Mouse (Mus musculus) heart, postnatal 0 days (tissue): ENCODE measurements around the gene Foxa1. TPM values are rescaled to one million over a fixed set of nuclear protein-coding genes. Genes with fewer than 3 reads are reported as not detected.

ENCODE experiments used
- ATAC-seq: fragments of 200-750 bp; cut with Nextera tagmentation; 2 replicates; pipeline ENCODE4 v1.8.0; 2017; ENCODE audit warnings: low read depth, moderate number of reproducible peaks, moderate library complexity; ENCODE audit not compliant: insufficient read depth
- DNase-seq: peaks from one replicate; pipeline ENCODE4 v3.0.0-alpha.2; 2016; ENCODE audit warnings: low spot score
- H3K27ac ChIP-seq: fragments of 300-500 bp; sonication (generic); 2 replicates; pipeline ENCODE4 v1.5.1; 2014; ENCODE audit warnings: low read depth, mild to moderate bottlenecking
- H3K27me3 ChIP-seq: fragments of 300-500 bp; sonication (generic); 2 replicates; pipeline ENCODE4 v1.6.1; 2014; ENCODE audit warnings: low read length, mixed read lengths; ENCODE audit not compliant: control insufficient read depth, insufficient read depth
- H3K36me3 ChIP-seq: fragments of 300-500 bp; sonication (generic); replicated peaks from 2 replicates; pipeline ENCODE4 v1.6.1; 2014; ENCODE audit warnings: low read length, mixed read lengths; ENCODE audit not compliant: control insufficient read depth, insufficient read depth
- H3K4me1 ChIP-seq: fragments of 300-500 bp; sonication (generic); 2 replicates; pipeline ENCODE4 v1.6.1; 2014; ENCODE audit warnings: antibody characterized with exemption; ENCODE audit not compliant: control insufficient read depth, insufficient read depth
- H3K4me2 ChIP-seq: fragments of 300-500 bp; sonication (generic); 2 replicates; pipeline ENCODE4 v1.6.1; 2014; ENCODE audit warnings: low read depth, mild to moderate bottlenecking, low read length, moderate library complexity
- H3K4me3 ChIP-seq: fragments of 300-500 bp; sonication (generic); 2 replicates; pipeline ENCODE4 v1.5.1; 2014; ENCODE audit warnings: low read depth, low read length
- H3K9ac ChIP-seq: fragments of 300-500 bp; sonication (generic); replicated peaks from 2 replicates; pipeline ENCODE4 v1.6.1; 2014; ENCODE audit warnings: low read depth, low read length, mixed read lengths
- H3K9me3 ChIP-seq: fragments of 300-500 bp; sonication (generic); replicated peaks from 2 replicates; pipeline ENCODE4 v1.6.1; 2016; ENCODE audit warnings: low read length; ENCODE audit not compliant: control insufficient read depth
- CTCF ChIP-seq: IDR thresholded peaks from 2 replicates; pipeline ENCODE4 v1.5.1; 2016; ENCODE audit warnings: antibody characterized with exemption, control low read depth, low read depth
- EP300 ChIP-seq: IDR thresholded peaks from 2 replicates; pipeline ENCODE4 v1.6.1; 2016; ENCODE audit warnings: antibody characterized with exemption, low read depth
- WGBS: fragments of 180-500 bp; shearing (Covaris S2); extraction: QIAGEN DNeasy Blood & Tissue Kit; methylation state at CpG from one replicate; pipeline ENCODE4 v1.1.7; 2014; 5-methylcytosine and 5-hydroxymethylcytosine counted together
- polyA plus RNA-seq: library from polyadenylated mRNA; unstranded; fragments of >200 nt; fragmentation: Nextera tagmentation; extraction: Ambion mirVana; gene quantifications from 2 replicates; pipeline ENCODE4 v1.2.1, GENCODE M21; 2015
- total RNA-seq: library from RNA; depleted of rRNA; stranded (reverse); fragments of >200 nt; gene quantifications from 2 replicates; pipeline ENCODE4 v1.2.3, GENCODE M21; 2014; ENCODE audit warnings: low replicate concordance

Gene Foxa1
- total and polyA plus RNA-seq, 2 experiments from 2014 or later: 1.6 TPM; not detected in 1

- WGBS: 1% methylated on average over 20 of the region's 20 CpGs
- no peak for TF ChIP-seq EP300
- TF ChIP-seq CTCF: peak; percentile 20; the same call in 1 of the 2 replicates
- H3K4me2 ChIP-seq: no peak overlapping the region
- ATAC-seq: no peak
- no peak overlapping the region for H3K9ac ChIP-seq
- H3K36me3 ChIP-seq: no peaks in the 10 kb centered on the region
- no peaks in the 10 kb centered on the region for H3K4me1 ChIP-seq
- H3K4me3 ChIP-seq: no peak overlapping the region
- DNase-seq: no peak
- no peaks in the 10 kb centered on the region for H3K9me3 ChIP-seq
- no peak overlapping the region for H3K27ac ChIP-seq
- peaks cover 99% of the 10 kb centered on the region for H3K27me3 ChIP-seq
These were observed 1.8 kb upstream of the Foxa1 start for GRCm38 (mm10) chr12:57548352-57548980.

- no peak for TF ChIP-seq CTCF
- TF ChIP-seq EP300: no peak
- Histone ChIP-seq H3K4me2 (no peak overlapping the region), H3K36me3 (no peaks in the 10 kb centered on the region), H3K4me1 (no peaks in the 10 kb centered on the region), H3K27ac (no peak overlapping the region), H3K27me3 (peaks cover 99% of the 10 kb centered on the region), H3K9me3 (no peaks in the 10 kb centered on the region), H3K4me3 (no peak overlapping the region), H3K9ac (no peak overlapping the region)
- 10% methylated on average over 9 of the region's 9 CpGs for WGBS
- DNase-seq (no peak), ATAC-seq (no peak)
These were observed 1.2 kb upstream of the Foxa1 start for GRCm38 (mm10) chr12:57547890-57548289.

- H3K36me3 ChIP-seq: no peaks in the 10 kb centered on the region
- no peak overlapping the region for H3K9ac ChIP-seq
- no peaks in the 10 kb centered on the region for H3K9me3 ChIP-seq
- H3K4me1 ChIP-seq: no peaks in the 10 kb centered on the region
- TF ChIP-seq CTCF (no peak), EP300 (no peak)
- ATAC-seq (peak; percentile 25; the same call in 1 of the 2 replicates), DNase-seq (no peak)
- under 1% methylated on average over 82 of the region's 106 CpGs for WGBS
- H3K4me2 ChIP-seq: peak overlapping the region; percentile 70
- peak overlapping the region; percentile 48 for H3K4me3 ChIP-seq
- no peak overlapping the region for H3K27ac ChIP-seq
- peaks cover 99% of the 10 kb centered on the region for H3K27me3 ChIP-seq
These were observed 1.1 kb downstream of the Foxa1 start for GRCm38 (mm10) chr12:57545371-57546241.

- H3K27ac ChIP-seq: no peak overlapping the region
- TF ChIP-seq EP300 (no peak), CTCF (peak; percentile 43)
- WGBS: 2% methylated on average over 31 of the region's 31 CpGs
- H3K36me3 ChIP-seq: no peaks in the 10 kb centered on the region
- no peaks in the 10 kb centered on the region for H3K4me1 ChIP-seq
- peak overlapping the region; percentile 48 for H3K4me3 ChIP-seq
- H3K9me3 ChIP-seq: no peaks in the 10 kb centered on the region
- no peak overlapping the region for H3K9ac ChIP-seq
- H3K27me3 ChIP-seq: peaks cover 96% of the 10 kb centered on the region
- DNase-seq (peak; percentile 52), ATAC-seq (peak; percentile 19; the same call in 1 of the 2 replicates)
- peak overlapping the region; percentile 70 for H3K4me2 ChIP-seq
These were observed 1.9 kb downstream of the Foxa1 start for GRCm38 (mm10) chr12:57544641-57545370.

GRCm38 (mm10) chr12:57543627-57543991 lies 3.1 kb downstream of the Foxa1 start:
- DNase-seq (no peak), ATAC-seq (no peak)
- TF ChIP-seq EP300: no peak
- no peaks in the 10 kb centered on the region for H3K4me1 ChIP-seq
- H3K4me2 ChIP-seq: no peak overlapping the region
- H3K27me3 ChIP-seq: peaks cover 96% of the 10 kb centered on the region
- 6% methylated on average over 10 of the region's 10 CpGs for WGBS
- H3K4me3 ChIP-seq: no peak overlapping the region
- no peak overlapping the region for H3K9ac ChIP-seq
- H3K9me3 ChIP-seq: no peaks in the 10 kb centered on the region
- no peaks in the 10 kb centered on the region for H3K36me3 ChIP-seq
- H3K27ac ChIP-seq: no peak overlapping the region
